Mouse (Mus musculus): ENCODE data around the gene Grb10. TPM values are rescaled to one million over a fixed set of nuclear protein-coding genes. Genes with fewer than 3 reads are reported as not detected.

Gene Grb10
- polyA plus RNA-seq, 1 experiment from 2014 or later, result 228 TPM

DNA sequence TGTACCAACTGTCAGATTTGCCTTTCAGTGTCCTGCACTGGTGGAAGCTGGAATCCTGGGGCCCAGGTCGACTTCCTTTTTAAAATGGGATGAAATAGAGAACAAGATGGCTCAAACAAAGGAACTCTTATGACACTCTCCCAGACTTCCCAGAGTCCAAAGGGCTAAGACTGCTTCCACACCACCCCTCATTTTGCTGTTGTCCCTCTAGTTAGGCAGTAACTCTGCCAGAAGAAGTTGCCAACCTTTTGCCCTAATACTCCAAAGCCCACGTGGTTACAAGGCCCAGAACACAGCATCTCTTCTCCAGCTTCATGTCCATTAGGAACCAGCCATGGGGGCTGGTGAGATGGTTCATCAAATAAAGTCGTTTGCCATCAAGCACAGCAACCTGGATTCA is 15.4 kb downstream of the Grb10 start:
- Histone ChIP-seq H3K4me2 (replicated peaks; ENCODE audit: low read depth, low read length) (no peak overlapping the region), H3K4me3 (ENCODE audit: low read length) (no peak overlapping the region), H3K9me3 (ENCODE audit: control insufficient read depth, low read length) (peaks cover 37% of the 10 kb centered on the region), H3K36me3 (ENCODE audit: control insufficient read depth, insufficient read depth, low read length) (peaks cover 33% of the 10 kb centered on the region; the same call in 1 of the 2 replicates), H3K4me1 (ENCODE audit: control insufficient read depth, insufficient read depth, low read length) (no peaks in the 10 kb centered on the region), H3K27me3 (ENCODE audit: control insufficient read depth, insufficient read depth, low read length) (peaks cover 66% of the 10 kb centered on the region), H3K9ac (ENCODE audit: low read depth, low read length) (no peak overlapping the region), H3K27ac (ENCODE audit: low read depth, low read length) (no peak overlapping the region)
- WGBS, result 60% methylated on average over 3 of the region's 3 CpGs
- ATAC-seq (ENCODE audit: low FRiP score, low TSS enrichment), result no peak

DNA sequence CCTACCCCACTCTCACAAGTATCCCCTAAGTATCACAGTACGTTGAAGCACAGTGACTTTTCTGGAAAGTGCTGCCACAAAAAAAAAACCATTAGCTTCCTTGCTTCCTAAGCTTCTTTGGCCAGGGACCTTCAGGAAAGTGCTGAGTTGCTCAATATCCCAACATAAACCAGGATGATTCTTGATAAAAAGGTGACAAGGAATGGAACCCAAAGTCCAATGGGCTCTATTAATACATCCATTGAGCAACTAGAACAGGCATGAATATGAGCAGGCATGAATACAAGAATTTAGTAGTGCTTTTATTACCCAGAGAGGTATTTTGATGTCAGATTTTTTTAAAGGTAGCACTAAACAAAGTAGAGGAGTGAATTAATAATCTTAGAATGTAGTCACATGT is 18.8 kb downstream of the Grb10 start:
- no peak overlapping the region for H3K4me3 ChIP-seq (ENCODE audit: low read length)
- ATAC-seq (ENCODE audit: low FRiP score, low TSS enrichment), result no peak
- H3K36me3 ChIP-seq (ENCODE audit: control insufficient read depth, insufficient read depth, low read length), result peaks cover 18% of the 10 kb centered on the region; the same call in 1 of the 2 replicates
- peaks cover 8% of the 10 kb centered on the region for H3K9me3 ChIP-seq (ENCODE audit: control insufficient read depth, low read length)
- WGBS, result 87% methylated on average over 1 of the region's 1 CpGs
- no peak overlapping the region for H3K27ac ChIP-seq (ENCODE audit: low read depth, low read length)
- peaks cover 42% of the 10 kb centered on the region for H3K27me3 ChIP-seq (ENCODE audit: control insufficient read depth, insufficient read depth, low read length)
- H3K9ac ChIP-seq (ENCODE audit: low read depth, low read length), result no peak overlapping the region
- H3K4me2 ChIP-seq (replicated peaks; ENCODE audit: low read depth, low read length), result no peak overlapping the region
- H3K4me1 ChIP-seq (ENCODE audit: control insufficient read depth, insufficient read depth, low read length), result no peaks in the 10 kb centered on the region

DNA sequence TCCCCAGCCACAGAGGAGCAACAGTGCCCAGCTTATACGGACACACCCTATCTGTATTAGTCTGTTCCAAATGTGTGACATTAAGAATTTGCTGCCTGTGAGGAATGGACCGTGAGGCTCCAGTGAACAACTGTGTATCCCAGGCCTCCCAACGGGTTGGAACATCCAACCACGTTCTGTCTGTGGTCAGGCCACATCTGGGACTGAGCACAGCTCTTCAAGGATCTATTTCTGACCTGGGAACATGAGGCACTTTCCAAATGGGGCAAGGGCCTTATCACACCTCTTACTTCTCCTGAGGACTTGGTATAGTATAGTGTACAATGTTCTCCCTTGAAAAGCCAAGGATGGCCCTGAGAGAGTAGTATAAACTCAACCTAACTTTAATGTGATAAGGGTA is 19.9 kb downstream of the Grb10 start:
- peaks cover 34% of the 10 kb centered on the region for H3K27me3 ChIP-seq (ENCODE audit: control insufficient read depth, insufficient read depth, low read length)
- ATAC-seq (ENCODE audit: low FRiP score, low TSS enrichment), result no peak
- H3K4me2 ChIP-seq (replicated peaks; ENCODE audit: low read depth, low read length), result no peak overlapping the region
- H3K9ac ChIP-seq (ENCODE audit: low read depth, low read length), result no peak overlapping the region
- WGBS, result 89% methylated on average over 4 of the region's 4 CpGs
- H3K4me1 ChIP-seq (ENCODE audit: control insufficient read depth, insufficient read depth, low read length), result no peaks in the 10 kb centered on the region
- peaks cover 3% of the 10 kb centered on the region; the same call in 1 of the 2 replicates for H3K9me3 ChIP-seq (ENCODE audit: control insufficient read depth, low read length)
- peaks cover 21% of the 10 kb centered on the region; the same call in 1 of the 2 replicates for H3K36me3 ChIP-seq (ENCODE audit: control insufficient read depth, insufficient read depth, low read length)
- no peak overlapping the region for H3K27ac ChIP-seq (ENCODE audit: low read depth, low read length)
- H3K4me3 ChIP-seq (ENCODE audit: low read length), result no peak overlapping the region

DNA sequence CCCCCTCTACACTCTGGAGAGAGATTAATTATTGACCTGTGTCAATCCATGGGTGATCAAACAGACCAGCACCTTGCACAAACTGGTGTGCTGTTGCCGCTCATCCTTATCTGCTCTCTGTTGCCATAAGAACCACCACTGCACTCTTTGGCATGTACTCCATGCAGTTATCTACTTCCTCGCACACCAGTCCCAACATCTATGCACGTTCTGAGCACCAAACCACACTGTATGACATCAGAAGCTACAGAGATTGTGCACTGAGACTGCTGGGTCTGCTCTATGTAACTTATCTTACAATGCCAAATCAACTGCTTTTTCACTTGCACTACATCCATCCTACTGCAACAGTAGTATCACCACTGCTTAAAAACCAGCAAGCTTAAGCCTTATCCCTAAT is 28.4 kb downstream of the Grb10 start:
- H3K27me3 ChIP-seq (ENCODE audit: control insufficient read depth, insufficient read depth, low read length), result no peaks in the 10 kb centered on the region
- no peaks in the 10 kb centered on the region for H3K4me1 ChIP-seq (ENCODE audit: control insufficient read depth, insufficient read depth, low read length)
- no peak overlapping the region for H3K27ac ChIP-seq (ENCODE audit: low read depth, low read length)
- WGBS, result 89% methylated on average over 3 of the region's 3 CpGs
- ATAC-seq (ENCODE audit: low FRiP score, low TSS enrichment), result no peak
- peaks cover 13% of the 10 kb centered on the region for H3K9me3 ChIP-seq (ENCODE audit: control insufficient read depth, low read length)
- no peak overlapping the region for H3K4me2 ChIP-seq (replicated peaks; ENCODE audit: low read depth, low read length)
- H3K9ac ChIP-seq (ENCODE audit: low read depth, low read length), result no peak overlapping the region
- no peak overlapping the region for H3K4me3 ChIP-seq (ENCODE audit: low read length)
- peaks cover 12% of the 10 kb centered on the region; the same call in 1 of the 2 replicates for H3K36me3 ChIP-seq (ENCODE audit: control insufficient read depth, insufficient read depth, low read length)

DNA sequence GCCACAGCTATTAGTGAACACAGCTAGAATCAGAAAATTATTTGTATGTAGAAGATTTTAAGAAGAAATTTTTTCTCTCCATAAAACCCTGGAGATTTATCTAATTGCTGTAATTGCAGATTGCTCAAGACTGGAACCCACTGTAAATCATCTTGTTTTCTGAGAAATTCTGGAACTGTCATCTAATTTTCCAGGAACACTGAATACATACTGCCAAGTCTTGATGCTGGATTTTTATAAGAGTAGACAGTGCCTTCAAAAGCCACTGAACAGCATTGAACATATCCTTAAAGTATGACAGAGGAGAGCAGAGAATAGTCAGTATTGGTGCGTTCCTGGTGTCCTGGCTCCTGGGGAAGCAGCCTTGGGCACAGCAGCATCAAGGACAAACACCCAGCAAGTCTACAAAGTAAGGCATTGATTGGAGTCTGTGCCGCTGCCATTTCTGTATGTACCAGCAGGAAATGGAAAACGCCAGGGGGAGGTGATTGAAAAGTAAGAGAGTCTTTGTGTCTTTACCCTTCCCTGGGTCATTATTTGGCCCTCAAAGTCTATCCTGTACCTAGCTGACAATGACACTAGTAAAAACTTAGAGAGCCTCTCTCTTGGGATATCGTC is 38.1 kb downstream of the Grb10 start:
- WGBS, result 92% methylated on average over 4 of the region's 4 CpGs
- H3K27me3 ChIP-seq (ENCODE audit: control insufficient read depth, insufficient read depth, low read length), result no peaks in the 10 kb centered on the region
- H3K4me2 ChIP-seq (replicated peaks; ENCODE audit: low read depth, low read length), result no peak overlapping the region
- ATAC-seq (ENCODE audit: low FRiP score, low TSS enrichment), result no peak
- H3K9me3 ChIP-seq (ENCODE audit: control insufficient read depth, low read length), result no peaks in the 10 kb centered on the region
- H3K9ac ChIP-seq (ENCODE audit: low read depth, low read length), result no peak overlapping the region
- no peak overlapping the region for H3K27ac ChIP-seq (ENCODE audit: low read depth, low read length)
- no peaks in the 10 kb centered on the region; the same call in 1 of the 2 replicates for H3K36me3 ChIP-seq (ENCODE audit: control insufficient read depth, insufficient read depth, low read length)
- no peak overlapping the region for H3K4me3 ChIP-seq (ENCODE audit: low read length)
- H3K4me1 ChIP-seq (ENCODE audit: control insufficient read depth, insufficient read depth, low read length), result no peaks in the 10 kb centered on the region

DNA sequence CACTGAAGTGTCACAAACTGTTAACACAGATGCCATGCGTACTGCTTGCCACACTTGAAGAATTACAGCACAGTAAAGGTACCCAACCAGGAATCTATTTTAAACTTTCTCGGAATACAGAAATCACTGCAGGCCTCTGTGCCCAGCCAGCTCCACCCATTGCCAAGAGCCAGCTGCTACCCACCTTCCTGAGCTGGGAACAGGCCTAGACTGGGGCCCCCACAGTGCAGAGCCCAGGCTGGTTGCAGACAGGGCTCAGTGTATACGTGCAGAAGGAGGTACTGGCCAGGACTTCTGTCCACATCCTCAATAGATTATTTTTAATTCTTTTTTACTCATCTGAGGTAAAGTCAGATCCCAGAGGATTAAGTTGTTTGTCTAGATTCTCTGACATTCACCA is 39.6 kb downstream of the Grb10 start:
- Histone ChIP-seq H3K4me2 (replicated peaks; ENCODE audit: low read depth, low read length) (no peak overlapping the region), H3K9ac (ENCODE audit: low read depth, low read length) (no peak overlapping the region), H3K4me3 (ENCODE audit: low read length) (no peak overlapping the region), H3K9me3 (ENCODE audit: control insufficient read depth, low read length) (no peaks in the 10 kb centered on the region), H3K36me3 (ENCODE audit: control insufficient read depth, insufficient read depth, low read length) (no peaks in the 10 kb centered on the region; the same call in 1 of the 2 replicates), H3K27me3 (ENCODE audit: control insufficient read depth, insufficient read depth, low read length) (no peaks in the 10 kb centered on the region), H3K27ac (ENCODE audit: low read depth, low read length) (no peak overlapping the region), H3K4me1 (ENCODE audit: control insufficient read depth, insufficient read depth, low read length) (no peaks in the 10 kb centered on the region)
- no peak for ATAC-seq (ENCODE audit: low FRiP score, low TSS enrichment)
- 72% methylated on average over 3 of the region's 3 CpGs for WGBS

DNA sequence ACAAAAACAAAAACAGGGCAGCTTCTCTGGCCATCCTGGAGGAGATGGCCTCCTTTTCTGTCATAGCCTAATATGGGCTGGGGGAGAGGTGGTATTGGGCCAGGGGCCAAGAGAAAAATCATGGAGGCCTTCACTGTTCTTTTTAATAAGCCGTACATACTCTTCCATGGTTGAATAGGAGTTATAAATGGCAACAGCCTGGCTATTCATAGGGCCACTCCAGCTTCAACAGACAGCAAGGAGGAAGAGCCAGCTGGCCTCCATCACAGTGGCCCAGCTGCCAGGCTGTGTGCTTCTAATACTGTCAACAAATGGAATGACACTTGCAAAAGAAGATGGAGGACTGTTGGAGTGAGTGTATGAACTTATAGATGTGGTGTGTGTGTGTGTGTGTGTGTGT is 41.4 kb downstream of the Grb10 start:
- Histone ChIP-seq H3K4me2 (replicated peaks; ENCODE audit: low read depth, low read length) (no peak overlapping the region), H3K9me3 (ENCODE audit: control insufficient read depth, low read length) (no peaks in the 10 kb centered on the region), H3K4me3 (ENCODE audit: low read length) (no peak overlapping the region), H3K4me1 (ENCODE audit: control insufficient read depth, insufficient read depth, low read length) (no peaks in the 10 kb centered on the region), H3K27me3 (ENCODE audit: control insufficient read depth, insufficient read depth, low read length) (no peaks in the 10 kb centered on the region), H3K27ac (ENCODE audit: low read depth, low read length) (no peak overlapping the region), H3K9ac (ENCODE audit: low read depth, low read length) (no peak overlapping the region), H3K36me3 (ENCODE audit: control insufficient read depth, insufficient read depth, low read length) (no peaks in the 10 kb centered on the region; the same call in 1 of the 2 replicates)
- WGBS, result 67% methylated on average over 1 of the region's 1 CpGs
- ATAC-seq (ENCODE audit: low FRiP score, low TSS enrichment), result no peak

DNA sequence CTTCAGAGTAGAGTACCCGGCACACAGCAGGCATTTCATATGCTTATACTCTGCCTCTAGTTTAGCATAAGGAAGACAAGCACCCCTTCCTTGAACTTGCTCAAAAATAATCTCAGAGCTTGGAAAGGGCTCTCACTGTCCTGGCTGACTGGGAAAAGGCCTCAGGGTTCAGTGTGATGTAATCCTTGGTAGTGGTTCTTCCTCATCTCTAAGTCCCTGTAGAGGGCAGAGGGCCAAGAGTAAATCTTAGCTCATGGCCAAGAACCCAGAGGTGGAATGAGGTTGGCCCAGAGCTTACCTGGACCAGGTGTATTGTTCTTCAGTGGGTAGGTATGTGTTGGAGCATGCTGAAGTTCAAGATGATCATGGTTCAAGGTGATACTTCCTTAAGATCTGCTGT is 43.1 kb downstream of the Grb10 start:
- H3K9ac ChIP-seq (ENCODE audit: low read depth, low read length), result no peak overlapping the region
- no peak overlapping the region for H3K4me3 ChIP-seq (ENCODE audit: low read length)
- no peak for ATAC-seq (ENCODE audit: low FRiP score, low TSS enrichment)
- H3K4me2 ChIP-seq (replicated peaks; ENCODE audit: low read depth, low read length), result no peak overlapping the region
- H3K27ac ChIP-seq (ENCODE audit: low read depth, low read length), result no peak overlapping the region
- no peaks in the 10 kb centered on the region for H3K9me3 ChIP-seq (ENCODE audit: control insufficient read depth, low read length)
- no peaks in the 10 kb centered on the region for H3K27me3 ChIP-seq (ENCODE audit: control insufficient read depth, insufficient read depth, low read length)
- no peaks in the 10 kb centered on the region for H3K4me1 ChIP-seq (ENCODE audit: control insufficient read depth, insufficient read depth, low read length)
- no peaks in the 10 kb centered on the region; the same call in 1 of the 2 replicates for H3K36me3 ChIP-seq (ENCODE audit: control insufficient read depth, insufficient read depth, low read length)
- 97% methylated on average over 1 of the region's 1 CpGs for WGBS

DNA sequence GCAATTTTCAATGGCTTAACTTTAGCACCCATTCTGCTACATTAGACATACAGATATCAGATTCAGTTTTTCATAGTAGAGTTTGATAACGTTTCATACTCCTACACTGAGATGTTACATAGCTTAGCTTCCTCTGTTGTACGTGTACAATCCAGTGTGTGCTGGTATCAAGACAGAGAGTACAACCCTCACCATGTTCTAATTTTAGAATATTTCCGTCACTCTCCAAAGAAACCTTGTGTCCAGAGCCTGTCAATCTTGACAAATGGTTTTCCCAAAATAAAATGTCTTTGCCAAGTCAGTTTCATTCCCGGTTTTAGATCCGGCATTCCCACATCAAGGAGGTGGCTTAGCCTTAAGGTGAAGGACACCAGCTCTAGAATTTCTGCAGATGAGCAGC is 44.7 kb downstream of the Grb10 start:
- Histone ChIP-seq H3K9me3 (ENCODE audit: control insufficient read depth, low read length) (no peaks in the 10 kb centered on the region), H3K27ac (ENCODE audit: low read depth, low read length) (no peak overlapping the region), H3K9ac (ENCODE audit: low read depth, low read length) (no peak overlapping the region), H3K36me3 (ENCODE audit: control insufficient read depth, insufficient read depth, low read length) (no peaks in the 10 kb centered on the region; the same call in 1 of the 2 replicates), H3K4me1 (ENCODE audit: control insufficient read depth, insufficient read depth, low read length) (no peaks in the 10 kb centered on the region), H3K4me3 (ENCODE audit: low read length) (no peak overlapping the region), H3K27me3 (ENCODE audit: control insufficient read depth, insufficient read depth, low read length) (no peaks in the 10 kb centered on the region), H3K4me2 (replicated peaks; ENCODE audit: low read depth, low read length) (no peak overlapping the region)
- WGBS, result 79% methylated on average over 5 of the region's 5 CpGs
- ATAC-seq (ENCODE audit: low FRiP score, low TSS enrichment), result no peak
